Mouse (Mus musculus) lung, adult 2 months (tissue): ENCODE data around the gene Tenm4. TPM values are rescaled to one million over a fixed set of nuclear protein-coding genes. Genes with fewer than 3 reads are reported as not detected.

Experiments
- DNase-seq: peaks from one replicate; pipeline ENCODE4 v3.0.0; 2022
- H3K4me1 ChIP-seq: fragments of 200-500 bp; 2 replicates; pipeline ENCODE4 v1.6.1; 2011; ENCODE audit warnings: low read length; ENCODE audit not compliant: control insufficient read depth, insufficient read depth
- H3K4me3 ChIP-seq: fragments of 200-500 bp; replicated peaks from 2 replicates; pipeline ENCODE3; 2011; ENCODE audit warnings: low read depth, mild to moderate bottlenecking, control low read depth, low read length; ENCODE audit errors: extremely low read depth
- CTCF ChIP-seq: fragments of 200-500 bp; IDR thresholded peaks from 2 replicates; pipeline ENCODE4 v1.5.1; 2011; ENCODE audit warnings: mild to moderate bottlenecking, low read length, control low read depth; ENCODE audit not compliant: insufficient read depth
- POLR2A ChIP-seq: fragments of 200-500 bp; IDR thresholded peaks from 2 replicates; pipeline ENCODE4 v1.6.1; 2011; ENCODE audit warnings: low read depth, mild to moderate bottlenecking, control low read depth, low read length, borderline replicate concordance; ENCODE audit errors: extremely low read depth
- WGBS: fragments of 180-500 bp; shearing (Covaris S2); methylation state at CpG from one replicate; pipeline ENCODE4 v1.1.7; 2018; 5-methylcytosine and 5-hydroxymethylcytosine counted together
- polyA plus RNA-seq: library from polyadenylated mRNA; depleted of rRNA; stranded (reverse); fragments of >200 nt; gene quantifications from 2 replicates; pipeline ENCODE4 v1.2.3, GENCODE M21; 2012

Tenm4 gene
- polyA plus RNA-seq, 1 experiment, result 0.98 TPM

DNA sequence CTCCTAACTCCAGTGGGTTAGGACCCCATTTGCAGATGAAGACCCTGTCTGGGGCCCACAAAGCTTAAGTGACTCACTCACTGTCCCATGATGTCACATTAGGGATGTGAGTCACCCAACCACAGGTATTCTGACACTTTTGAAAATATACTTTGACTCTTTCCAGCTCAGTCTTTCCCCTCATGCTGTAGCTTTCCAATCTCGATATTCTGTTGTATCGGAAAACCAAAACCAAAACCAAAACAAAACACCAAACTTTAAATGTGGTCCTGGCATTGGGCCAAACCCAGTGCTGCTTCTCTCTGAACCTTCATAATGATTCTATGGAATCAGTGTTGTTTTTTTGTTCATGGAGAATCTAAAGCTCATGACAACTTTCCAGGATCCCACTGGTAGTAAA, 536.1 kb downstream of the Tenm4 start:
- no peak overlapping the region for H3K4me3 ChIP-seq
- H3K4me1 ChIP-seq, result no peaks in the 10 kb centered on the region
- DNase-seq, result no peak
- TF ChIP-seq CTCF, result no peak
- TF ChIP-seq POLR2A, result no peak
- WGBS, result 79% methylated on average over 2 of the region's 2 CpGs

DNA sequence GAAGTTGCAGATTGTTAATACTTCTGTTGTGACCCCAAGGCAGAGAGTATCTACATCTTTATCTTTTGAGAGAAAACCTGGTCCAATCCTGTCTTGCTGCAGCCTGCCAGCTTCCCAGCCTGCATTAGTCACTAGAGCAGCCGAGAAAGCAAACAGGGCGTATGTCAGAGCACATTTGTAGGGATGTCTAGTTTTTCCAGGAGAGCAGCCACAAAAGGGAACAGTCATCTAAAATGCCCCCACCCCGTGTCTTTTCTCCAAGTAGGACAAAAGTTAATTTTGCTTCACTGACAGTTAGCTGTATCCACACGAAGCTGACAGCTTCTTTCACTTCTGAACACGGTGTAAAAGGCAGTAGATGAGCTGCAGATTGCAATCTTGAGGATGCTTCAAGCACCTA, 537.0 kb downstream of the Tenm4 start:
- no peak for TF ChIP-seq POLR2A
- Histone ChIP-seq H3K4me1 (no peaks in the 10 kb centered on the region), H3K4me3 (no peak overlapping the region)
- no peak for DNase-seq
- 60% methylated on average over 5 of the region's 5 CpGs for WGBS

GRCm38 (mm10) chr7:96708561-96708960, 537.5 kb downstream of the Tenm4 start:
- DNase-seq, result no peak
- TF ChIP-seq CTCF, result no peak
- TF ChIP-seq POLR2A, result no peak
- 78% methylated on average over 5 of the region's 5 CpGs for WGBS
- no peak overlapping the region for H3K4me3 ChIP-seq
- H3K4me1 ChIP-seq, result no peaks in the 10 kb centered on the region

GRCm38 (mm10) chr7:96708968-96709367, 537.9 kb downstream of the Tenm4 start:
- no peaks in the 10 kb centered on the region for H3K4me1 ChIP-seq
- WGBS, result 87% methylated on average over 8 of the region's 8 CpGs

GRCm38 (mm10) chr7:96709891-96710290, 538.8 kb downstream of the Tenm4 start:
- Histone ChIP-seq H3K4me3 (no peak overlapping the region), H3K4me1 (no peaks in the 10 kb centered on the region)
- 88% methylated on average over 4 of the region's 4 CpGs for WGBS
- no peak for TF ChIP-seq CTCF
- TF ChIP-seq POLR2A, result no peak
- no peak for DNase-seq

More at GRCm38 (mm10) chr7:96708968-96709367, 537.9 kb downstream of the Tenm4 start:
- TF ChIP-seq POLR2A, result no peak
- no peak for TF ChIP-seq CTCF
- no peak for DNase-seq
- no peak overlapping the region for H3K4me3 ChIP-seq

GRCm38 (mm10) chr7:96710658-96711071, 539.6 kb downstream of the Tenm4 start:
- no peaks in the 10 kb centered on the region for H3K4me1 ChIP-seq
- no peak overlapping the region for H3K4me3 ChIP-seq
- WGBS, result 75% methylated on average over 1 of the region's 1 CpGs
- no peak for TF ChIP-seq CTCF
- TF ChIP-seq POLR2A, result no peak
- no peak for DNase-seq

GRCm38 (mm10) chr7:96712876-96713275, 541.8 kb downstream of the Tenm4 start:
- H3K4me1 ChIP-seq, result no peaks in the 10 kb centered on the region
- no peak for TF ChIP-seq POLR2A
- no peak for TF ChIP-seq CTCF
- DNase-seq, result no peak

GRCm38 (mm10) chr7:96716911-96717310, 545.9 kb downstream of the Tenm4 start:
- Histone ChIP-seq H3K4me1 (no peaks in the 10 kb centered on the region), H3K4me3 (no peak overlapping the region)
- 67% methylated on average over 4 of the region's 4 CpGs for WGBS
- no peak for DNase-seq
- TF ChIP-seq POLR2A (no peak), CTCF (no peak)

More at GRCm38 (mm10) chr7:96712876-96713275, 541.8 kb downstream of the Tenm4 start:
- H3K4me3 ChIP-seq, result no peak overlapping the region

DNA sequence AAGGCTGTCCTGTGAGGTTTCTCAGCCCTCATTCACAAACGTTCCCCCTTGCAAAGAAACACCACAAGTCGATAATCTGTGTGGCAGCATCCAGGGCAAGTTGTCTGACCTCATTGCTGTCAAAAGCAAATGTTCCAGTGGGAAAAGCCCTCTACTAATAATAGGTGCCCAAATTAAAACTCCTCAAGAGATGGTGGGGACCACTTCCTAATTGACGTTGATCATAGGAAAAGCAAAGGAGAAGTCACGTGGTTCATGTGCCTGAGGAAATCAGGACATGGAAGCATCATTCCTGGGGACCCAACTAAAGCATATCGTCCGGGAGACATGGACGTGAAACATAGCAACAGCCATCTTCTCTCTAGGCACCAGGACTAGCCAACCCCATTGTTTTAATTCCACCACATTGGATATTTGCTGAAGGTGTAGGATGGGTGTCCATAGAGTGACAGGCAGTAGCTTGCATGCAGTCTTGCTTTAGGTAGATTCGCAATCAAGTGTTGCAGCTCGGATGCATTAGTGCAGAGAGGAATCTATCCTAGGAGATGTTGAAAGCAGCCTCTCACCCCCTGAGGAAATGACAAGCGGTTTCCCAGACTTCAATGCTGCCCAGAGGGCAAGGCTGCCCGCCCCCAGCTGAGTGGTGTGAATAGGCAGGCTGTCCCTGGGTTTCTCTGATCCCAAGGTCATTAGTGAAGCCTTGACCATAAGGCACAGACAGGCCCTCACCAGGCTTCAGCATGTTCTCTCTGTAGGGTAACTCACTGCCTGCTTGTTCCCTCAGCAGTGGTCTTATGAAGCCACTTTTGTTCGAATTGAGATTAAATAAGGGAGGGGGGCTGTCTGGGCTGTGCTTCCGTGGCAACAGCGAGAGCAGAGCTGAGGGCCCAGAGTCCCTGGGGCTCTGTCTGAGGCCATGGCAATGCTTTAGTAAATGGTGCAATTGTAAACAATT, 547.4 kb downstream of the Tenm4 start:
- DNase-seq, result no peak
- TF ChIP-seq CTCF, result no peak
- no peak for TF ChIP-seq POLR2A
- WGBS, result 68% methylated on average over 14 of the region's 14 CpGs
- Histone ChIP-seq H3K4me1 (no peaks in the 10 kb centered on the region), H3K4me3 (no peak overlapping the region)

DNA sequence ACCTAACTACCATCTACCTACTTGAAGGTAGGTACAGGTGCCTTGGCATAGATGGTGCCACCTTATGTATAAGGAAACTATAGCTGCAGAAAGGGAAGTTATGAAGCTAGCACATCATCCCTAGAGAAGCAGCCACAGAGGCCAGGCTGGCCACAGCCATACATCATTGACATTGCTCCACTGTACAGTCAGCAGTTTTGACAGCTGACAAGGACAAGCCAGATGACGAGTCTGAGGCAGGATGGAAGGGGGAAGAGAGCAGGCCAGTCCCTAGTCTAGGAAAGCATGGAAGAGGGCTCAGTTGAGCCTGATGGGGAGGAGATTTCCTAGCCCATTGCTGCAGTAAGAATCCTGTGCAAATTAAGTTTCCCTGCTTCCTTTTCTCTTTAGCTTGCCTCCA, 548.9 kb downstream of the Tenm4 start:
- 26% methylated on average over 1 of the region's 1 CpGs for WGBS
- TF ChIP-seq CTCF (no peak), POLR2A (no peak)
- Histone ChIP-seq H3K4me3 (no peak overlapping the region), H3K4me1 (no peaks in the 10 kb centered on the region)
- no peak for DNase-seq
